In genomic region chr1:59269951-59270689, GRCm38 (mm10) we compare ENCODE assay signal across 10 mouse cellular contexts. TPM values are rescaled to one million over a fixed set of nuclear protein-coding genes. Genes with fewer than 3 reads are reported as not detected.
DNase-seq lines count a peak whose midpoint lies in the region; ATAC-seq lines count a peak whose summit lies in the region.
"Had no signal": no experiment of that assay in that cellular context is flagged by ENCODE, and none has a peak within 500 bp of the region (broad histone marks: within the 10 kb centered on the region; RNA-seq: fewer than 3 reads in every experiment).

No protein-coding gene starts in this region.

- peak; percentile 92 for DNase-seq in heart, adult 11 months
- no peak for DNase-seq in heart, postnatal 25 days (ENCODE audit: low spot score)
- peak; percentile 87 for DNase-seq in embryo, embryonic 11 days
- no peak for DNase-seq in natural killer cell, adult 2 months (ENCODE audit: low spot score in 2 of 2)
- DNase-seq in spleen, postnatal 4 days (ENCODE audit: low spot score in 2 of 2): no peak
- no peak for DNase-seq in spleen, adult 18-20 months

- H3K4me3 ChIP-seq in heart, embryonic 15.5 days: no peak overlapping the region
- H3K4me3 ChIP-seq in limb, embryonic 13.5 days: 0 out of 2 replicates have a peak overlapping the region, but pooled peaks have one; percentile 1
- H3K4me3 ChIP-seq: liver, embryonic 15.5 days had no signal

- peak overlapping the region; percentile 3; the same call in 1 of the 2 replicates for H3K4me2 ChIP-seq in heart, embryonic 15.5 days
- peak overlapping the region; percentile 36 for H3K4me2 ChIP-seq in limb, embryonic 13.5 days (replicated peaks)
- H3K4me2 ChIP-seq: liver, embryonic 15.5 days had no signal

- H3K9ac ChIP-seq in heart, embryonic 15.5 days: no peak overlapping the region
- H3K9ac ChIP-seq in limb, embryonic 13.5 days: no peak overlapping the region
- H3K9ac ChIP-seq: liver, embryonic 15.5 days had no signal

- no peaks in the 10 kb centered on the region for H3K4me1 ChIP-seq in heart, embryonic 15.5 days (replicated peaks)
- H3K4me1 ChIP-seq in limb, embryonic 13.5 days: peaks cover 32% of the 10 kb centered on the region
- H3K4me1 ChIP-seq: liver, embryonic 15.5 days had no signal

- no peak overlapping the region for H3K27ac ChIP-seq in heart, embryonic 15.5 days
- H3K27ac ChIP-seq in limb, embryonic 13.5 days: peak overlapping the region; percentile 87
- H3K27ac ChIP-seq: liver, embryonic 15.5 days had no signal

- no peaks in the 10 kb centered on the region for H3K27me3 ChIP-seq in heart, embryonic 15.5 days
- H3K27me3 ChIP-seq in limb, embryonic 13.5 days: no peaks in the 10 kb centered on the region
- H3K27me3 ChIP-seq: CH12.LX; liver, embryonic 15.5 days had no signal

- WGBS in heart, embryonic 15.5 days: 53% methylated on average over 20 of the region's 20 CpGs
- WGBS in limb, embryonic 13.5 days: 5% methylated on average over 20 of the region's 20 CpGs

- H3K36me3 ChIP-seq in heart, embryonic 15.5 days: no peaks in the 10 kb centered on the region
- no peaks in the 10 kb centered on the region for H3K36me3 ChIP-seq in limb, embryonic 13.5 days
- H3K36me3 ChIP-seq: liver, embryonic 15.5 days had no signal

- H3K9me3 ChIP-seq in heart, embryonic 15.5 days (replicated peaks): no peaks in the 10 kb centered on the region
- H3K9me3 ChIP-seq in limb, embryonic 13.5 days: no peaks in the 10 kb centered on the region
- H3K9me3 ChIP-seq: liver, embryonic 15.5 days had no signal

- ATAC-seq in heart, embryonic 15.5 days (replicated peaks; ENCODE audit: insufficient number of reproducible peaks, insufficient read depth, low FRiP score, low read depth): no peak
- peak; percentile 95 for ATAC-seq in limb, embryonic 13.5 days (ENCODE audit: low FRiP score, low read depth)

- intact Hi-C loops in heart, postnatal 25 days (cut with DNase I): no loop called here

RNA-seq across cellular contexts. Expression of gene Cdk15, which starts 13.4 kb away (rescaled TPM):
- total RNA-seq in heart, postnatal 25 days (2021): not detected
- polyA plus RNA-seq in heart, embryonic 15.5 days (2015; fragmentation: Nextera tagmentation; extraction: Ambion mirVana): 0.32 and 0.57 TPM in 2 replicates
- polyA plus RNA-seq in limb, embryonic 13.5 days (2015; fragmentation: Nextera tagmentation; extraction: Ambion mirVana): 0.15 and 0.43 TPM in 2 replicates
- polyA plus RNA-seq: liver, embryonic 15.5 days had no signal

RNA-seq across cellular contexts. Expression of gene Als2, which starts 33.1 kb away (rescaled TPM):
- 10 to 100 TPM in 1 of 2 experiments, 1 to 10 TPM in 1; 7.8 to 11.6 TPM for total RNA-seq in heart, postnatal 25 days (2021)
- 5.0 and 7.4 TPM in 2 replicates for polyA plus RNA-seq in heart, embryonic 15.5 days (2015; fragmentation: Nextera tagmentation; extraction: Ambion mirVana)
- polyA plus RNA-seq in limb, embryonic 13.5 days (2015; fragmentation: Nextera tagmentation; extraction: Ambion mirVana): 8.6 and 9.1 TPM in 2 replicates

Comparison
In these comparisons a context has a peak if more than half of its experiments do, and no peak if none do; other contexts are left out.
1. DNase-seq: peak in heart, adult 11 months (single experiment) and embryo, embryonic 11 days (single experiment); none in heart, postnatal 25 days (single experiment), natural killer cell, adult 2 months (0 of 2), spleen, postnatal 4 days (0 of 2) and spleen, adult 18-20 months (0 of 2).